Mouse (Mus musculus): ENCODE measurements around the gene F13b. TPM values are rescaled to one million over a fixed set of nuclear protein-coding genes. Genes with fewer than 3 reads are reported as not detected.

F13b gene
- not detected in 2 replicates for polyA plus RNA-seq (2015; fragmentation: Nextera tagmentation; extraction: Ambion mirVana)

- no peak for ATAC-seq
- 93% methylated on average over 3 of the region's 3 CpGs for WGBS
Observed at GRCm38 (mm10) chr1:139501258-139501752, at the start of gene F13b. TSS of gene F13b (plus strand) at chr1:139501702.

DNA sequence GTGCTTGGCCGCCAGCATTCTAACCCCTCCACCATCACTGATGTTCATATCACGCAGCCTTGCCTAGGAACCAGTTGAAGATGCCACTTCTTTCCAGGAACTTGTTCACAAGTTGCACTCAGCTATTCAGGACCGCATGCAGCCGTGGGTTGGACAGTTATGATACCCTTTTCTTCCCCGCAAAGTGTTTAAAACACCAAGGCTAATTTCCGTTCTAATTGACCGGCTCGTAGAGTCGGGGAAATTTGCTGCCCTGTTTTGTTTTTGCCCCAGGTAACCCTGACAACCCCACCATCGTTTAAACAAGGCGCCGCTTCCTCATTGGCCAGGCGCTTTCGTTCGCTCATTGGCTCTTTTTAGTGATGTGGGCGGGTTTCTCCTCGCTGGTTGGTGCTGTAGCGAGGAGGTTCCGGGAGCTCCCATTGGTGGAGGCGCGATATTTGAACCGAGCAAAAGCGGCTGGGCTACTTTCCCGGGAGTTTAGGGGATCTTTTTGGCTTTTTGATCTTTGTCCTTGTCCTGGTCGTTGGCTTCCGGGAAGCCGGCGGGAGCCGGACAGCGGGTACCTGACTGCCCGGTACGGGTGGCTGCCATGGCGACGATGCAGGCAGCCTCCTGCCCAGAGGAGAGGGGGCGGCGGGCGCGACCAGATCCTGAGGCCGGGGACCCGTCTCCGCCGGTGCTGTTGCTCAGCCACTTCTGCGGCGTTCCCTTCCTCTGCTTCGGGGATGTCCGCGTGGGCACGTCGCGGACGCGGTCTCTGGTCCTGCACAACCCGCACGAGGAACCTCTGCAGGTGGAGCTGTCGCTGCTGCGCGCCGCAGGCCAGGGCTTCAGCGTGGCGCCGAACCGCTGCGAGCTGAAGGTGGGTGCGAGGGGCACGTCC lies 46.9 kb upstream of the F13b start, which contains the start of gene Aspm:
Gene Aspm (plus strand): TSS at position 433 of the 886 bp plus-strand sequence.
- WGBS: under 1% methylated on average over 64 of the region's 65 CpGs
- H3K27ac ChIP-seq: no peak within 1 kb of the TSS
- H3K36me3 ChIP-seq: peaks cover 3% of the 10 kb centered on the region; the same call in 1 of the 2 replicates

More at GRCm38 (mm10) chr1:139501258-139501752, at the start of gene F13b:
- no peaks in the 10 kb centered on the region for H3K9me3 ChIP-seq
- no peak within 1 kb of the TSS for H3K4me3 ChIP-seq (replicated peaks)
- H3K9ac ChIP-seq (replicated peaks): no peak within 1 kb of the TSS
- H3K4me1 ChIP-seq (replicated peaks): no peaks in the 10 kb centered on the region
- H3K4me2 ChIP-seq (replicated peaks): no peak within 1 kb of the TSS
- H3K36me3 ChIP-seq: no peaks in the 10 kb centered on the region
- H3K27ac ChIP-seq: no peak within 1 kb of the TSS
- no peaks in the 10 kb centered on the region for H3K27me3 ChIP-seq

DNA sequence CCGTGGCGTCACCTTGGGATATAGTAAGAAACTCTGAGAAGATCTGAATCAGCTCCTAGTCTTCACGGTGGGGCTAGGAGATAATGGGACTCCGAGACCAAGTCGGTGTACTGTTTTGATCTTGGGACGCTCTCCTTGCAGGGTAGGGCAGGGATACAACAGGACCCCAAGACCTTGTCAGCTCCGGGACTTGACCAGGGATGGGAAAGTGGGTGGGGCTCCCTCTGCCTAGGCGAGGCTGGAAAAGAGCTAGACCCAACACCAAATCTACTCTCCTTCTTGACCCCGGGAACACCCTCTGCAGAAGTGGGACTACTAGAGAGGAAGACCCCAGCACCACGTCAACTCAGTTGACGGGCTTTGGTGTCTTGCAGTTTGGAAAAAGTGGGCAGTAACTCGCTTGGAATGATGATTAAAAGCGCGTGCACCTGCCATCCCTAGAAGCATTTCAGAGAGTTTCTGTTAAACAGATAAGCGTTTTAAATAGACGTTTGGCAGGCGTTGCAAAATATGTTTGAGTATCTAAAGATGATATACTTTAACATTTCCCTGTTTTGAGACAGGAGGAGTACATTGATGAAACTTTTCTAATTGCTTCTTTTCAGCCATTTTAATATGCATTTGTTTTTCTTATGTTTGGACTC lies 46.2 kb upstream of the F13b start:
- Histone ChIP-seq H3K4me3 (replicated peaks) (peak overlapping the region; percentile 61), H3K27me3 (no peaks in the 10 kb centered on the region), H3K9me3 (no peaks in the 10 kb centered on the region), H3K36me3 (peaks cover 3% of the 10 kb centered on the region; the same call in 1 of the 2 replicates), H3K4me2 (replicated peaks) (peak overlapping the region; percentile 92), H3K9ac (replicated peaks) (peak overlapping the region; percentile 66), H3K27ac (no peak overlapping the region), H3K4me1 (replicated peaks) (peaks cover 20% of the 10 kb centered on the region)
- peak; percentile 59 for ATAC-seq
- 2% methylated on average over 17 of the region's 17 CpGs for WGBS

More for the DNA sequence above, 46.9 kb upstream of the F13b start, which contains the start of gene Aspm:
- no peaks in the 10 kb centered on the region for H3K9me3 ChIP-seq
- H3K4me1 ChIP-seq (replicated peaks): peaks cover 20% of the 10 kb centered on the region
- H3K9ac ChIP-seq (replicated peaks): peak within 1 kb of the TSS; percentile 66
- ATAC-seq: peak; percentile 99
- H3K27me3 ChIP-seq: no peaks in the 10 kb centered on the region
- H3K4me3 ChIP-seq (replicated peaks): peak within 1 kb of the TSS; percentile 61
- peak within 1 kb of the TSS; percentile 92 for H3K4me2 ChIP-seq (replicated peaks)

GRCm38 (mm10) chr1:139460807-139461206 lies 40.7 kb upstream of the F13b start:
- Histone ChIP-seq H3K4me1 (replicated peaks) (peaks cover 10% of the 10 kb centered on the region), H3K27ac (no peak overlapping the region), H3K4me3 (replicated peaks) (no peak overlapping the region), H3K4me2 (replicated peaks) (no peak overlapping the region), H3K27me3 (no peaks in the 10 kb centered on the region), H3K36me3 (peaks cover 10% of the 10 kb centered on the region), H3K9me3 (no peaks in the 10 kb centered on the region), H3K9ac (replicated peaks) (no peak overlapping the region)
- WGBS: 87% methylated on average over 5 of the region's 5 CpGs
- no peak for ATAC-seq

DNA sequence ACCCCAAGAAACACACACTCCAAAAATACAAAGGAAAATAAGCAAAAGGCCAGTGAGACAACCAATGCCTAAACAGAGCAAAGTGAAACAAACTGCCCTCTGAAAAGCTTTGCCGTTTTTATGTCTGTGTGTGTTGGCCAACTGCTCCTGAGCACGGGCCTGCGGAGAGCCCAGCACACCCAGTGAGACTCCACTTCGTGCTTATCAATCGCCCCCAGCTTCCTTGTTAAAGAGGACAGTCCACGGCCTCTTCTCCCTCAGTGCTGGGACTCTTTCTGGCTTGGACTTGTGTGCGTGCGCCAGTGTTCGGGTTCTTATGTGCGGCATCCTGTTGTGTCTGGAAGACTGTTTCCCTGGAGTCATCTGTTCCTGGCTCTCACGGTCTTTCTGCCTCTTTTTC lies 35.6 kb upstream of the F13b start:
- WGBS: 91% methylated on average over 11 of the region's 11 CpGs
- H3K27ac ChIP-seq: no peak overlapping the region
- no peak for ATAC-seq
- no peak overlapping the region for H3K4me3 ChIP-seq (replicated peaks)
- no peaks in the 10 kb centered on the region for H3K9me3 ChIP-seq
- H3K9ac ChIP-seq (replicated peaks): no peak overlapping the region
- H3K36me3 ChIP-seq: peaks cover 17% of the 10 kb centered on the region
- H3K4me1 ChIP-seq (replicated peaks): no peaks in the 10 kb centered on the region
- H3K27me3 ChIP-seq: no peaks in the 10 kb centered on the region
- no peak overlapping the region for H3K4me2 ChIP-seq (replicated peaks)

DNA sequence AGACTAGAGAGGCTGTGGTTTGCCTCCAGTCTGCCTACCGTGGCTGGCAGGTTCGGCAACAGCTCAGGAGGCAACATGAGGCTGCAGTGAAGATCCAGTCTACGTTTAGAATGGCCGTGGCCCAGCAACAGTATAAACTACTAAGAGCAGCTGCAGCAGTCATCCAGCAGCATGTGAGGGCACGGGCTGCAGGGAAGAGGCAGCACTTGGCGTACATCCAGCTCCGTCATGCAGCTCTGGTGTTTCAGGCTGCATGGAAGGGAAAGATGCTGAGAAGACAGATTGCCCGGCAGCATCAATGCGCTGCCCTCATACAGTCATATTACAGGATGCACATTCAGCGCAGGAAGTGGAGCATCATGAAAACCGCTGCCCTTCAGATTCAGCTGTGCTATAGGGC lies 22.6 kb upstream of the F13b start:
- 95% methylated on average over 11 of the region's 11 CpGs for WGBS
- no peak overlapping the region for H3K27ac ChIP-seq

GRCm38 (mm10) chr1:139480246-139480645 lies 21.3 kb upstream of the F13b start:
- Histone ChIP-seq H3K4me1 (replicated peaks) (no peaks in the 10 kb centered on the region), H3K27me3 (no peaks in the 10 kb centered on the region), H3K4me2 (replicated peaks) (no peak overlapping the region), H3K27ac (no peak overlapping the region), H3K4me3 (replicated peaks) (no peak overlapping the region), H3K36me3 (peaks cover 58% of the 10 kb centered on the region), H3K9ac (replicated peaks) (no peak overlapping the region), H3K9me3 (no peaks in the 10 kb centered on the region)
- WGBS: 93% methylated on average over 8 of the region's 8 CpGs
- ATAC-seq: no peak

More for the DNA sequence above, 22.6 kb upstream of the F13b start:
- Histone ChIP-seq H3K36me3 (peaks cover 59% of the 10 kb centered on the region), H3K9ac (replicated peaks) (no peak overlapping the region), H3K4me1 (replicated peaks) (no peaks in the 10 kb centered on the region), H3K9me3 (no peaks in the 10 kb centered on the region), H3K4me3 (replicated peaks) (no peak overlapping the region), H3K4me2 (replicated peaks) (no peak overlapping the region), H3K27me3 (no peaks in the 10 kb centered on the region)
- no peak for ATAC-seq

DNA sequence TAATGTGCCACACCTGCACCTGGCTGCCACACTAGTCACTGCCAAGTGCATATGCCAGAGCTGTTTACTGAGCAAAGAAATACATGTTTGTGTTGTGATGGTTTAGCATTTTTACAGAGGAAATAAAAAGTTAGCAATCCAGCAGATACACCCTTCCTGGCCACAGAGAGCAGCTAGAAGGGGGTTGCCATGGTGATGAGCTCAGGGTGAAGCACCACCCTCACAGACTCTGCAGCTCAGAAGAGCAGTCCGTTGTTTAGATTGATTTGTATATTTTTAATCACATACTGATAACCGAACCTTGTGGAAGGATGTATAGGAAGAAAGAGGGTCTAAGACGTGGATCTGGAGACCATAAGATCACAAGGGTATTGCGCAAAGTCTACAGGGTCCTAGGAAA lies 20.4 kb upstream of the F13b start:
- no peak overlapping the region for H3K27ac ChIP-seq
- no peak overlapping the region for H3K4me3 ChIP-seq (replicated peaks)
- no peak overlapping the region for H3K9ac ChIP-seq (replicated peaks)
- peaks cover 52% of the 10 kb centered on the region for H3K36me3 ChIP-seq
- H3K4me2 ChIP-seq (replicated peaks): no peak overlapping the region
- H3K4me1 ChIP-seq (replicated peaks): no peaks in the 10 kb centered on the region
- no peaks in the 10 kb centered on the region for H3K27me3 ChIP-seq
- ATAC-seq: no peak
- 82% methylated on average over 4 of the region's 4 CpGs for WGBS
- no peaks in the 10 kb centered on the region for H3K9me3 ChIP-seq

DNA sequence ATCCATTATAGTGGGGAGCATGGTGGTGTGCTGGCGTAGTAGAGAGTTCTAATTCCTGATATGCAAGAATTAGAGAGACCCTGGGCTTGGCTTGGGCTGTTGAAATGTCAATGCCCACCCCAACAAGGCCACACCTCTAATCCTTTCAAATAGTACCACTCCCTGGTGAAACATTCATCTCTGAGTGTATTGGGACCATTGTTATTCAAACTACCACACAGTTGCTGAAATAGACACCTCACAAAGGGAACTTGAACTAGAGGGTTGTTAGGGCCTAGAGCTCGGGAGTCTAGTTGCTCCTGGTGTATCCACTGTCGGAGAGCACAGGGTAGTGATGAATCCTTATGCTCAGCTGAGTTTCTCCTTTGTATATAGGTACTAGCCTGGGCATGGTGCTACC lies 6.9 kb upstream of the F13b start:
- 67% methylated on average over 3 of the region's 3 CpGs for WGBS
- Histone ChIP-seq H3K4me1 (replicated peaks) (no peaks in the 10 kb centered on the region), H3K4me3 (replicated peaks) (no peak overlapping the region), H3K9me3 (no peaks in the 10 kb centered on the region), H3K27ac (no peak overlapping the region), H3K9ac (replicated peaks) (no peak overlapping the region), H3K36me3 (peaks cover 32% of the 10 kb centered on the region), H3K4me2 (replicated peaks) (no peak overlapping the region), H3K27me3 (no peaks in the 10 kb centered on the region)
- no peak for ATAC-seq

DNA sequence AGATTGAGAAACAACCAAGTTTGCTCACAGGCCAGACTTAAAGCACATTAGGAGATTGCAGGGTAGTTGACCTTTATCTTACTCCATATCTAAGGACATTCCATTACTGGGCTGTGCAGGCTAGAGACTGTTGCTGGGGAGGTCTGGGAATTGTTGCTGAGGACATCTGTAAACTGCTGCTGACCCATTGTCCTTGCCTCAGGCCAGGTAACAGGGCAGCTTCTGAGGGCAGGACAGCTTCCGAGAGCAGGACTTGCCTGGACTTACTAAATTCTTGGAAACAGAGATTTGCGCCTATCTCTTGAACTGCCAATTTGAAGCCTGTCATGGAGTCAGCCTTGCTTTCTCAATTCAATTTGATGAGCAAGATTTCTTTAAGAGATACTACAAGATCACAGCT lies 6.1 kb upstream of the F13b start:
- Histone ChIP-seq H3K27me3 (no peaks in the 10 kb centered on the region), H3K4me2 (replicated peaks) (no peak overlapping the region), H3K9me3 (no peaks in the 10 kb centered on the region), H3K27ac (no peak overlapping the region), H3K4me3 (replicated peaks) (no peak overlapping the region), H3K36me3 (peaks cover 26% of the 10 kb centered on the region), H3K9ac (replicated peaks) (no peak overlapping the region), H3K4me1 (replicated peaks) (no peaks in the 10 kb centered on the region)
- ATAC-seq: no peak
- WGBS: 97% methylated on average over 2 of the region's 2 CpGs

GRCm38 (mm10) chr1:139496212-139496611 lies 5.3 kb upstream of the F13b start:
- H3K27me3 ChIP-seq: no peaks in the 10 kb centered on the region
- peaks cover 22% of the 10 kb centered on the region for H3K36me3 ChIP-seq
- no peak overlapping the region for H3K27ac ChIP-seq
- H3K9me3 ChIP-seq: no peaks in the 10 kb centered on the region
- H3K4me2 ChIP-seq (replicated peaks): no peak overlapping the region
- H3K4me3 ChIP-seq (replicated peaks): no peak overlapping the region
- ATAC-seq: no peak
- WGBS: 93% methylated on average over 3 of the region's 3 CpGs
- H3K9ac ChIP-seq (replicated peaks): no peak overlapping the region
- no peaks in the 10 kb centered on the region for H3K4me1 ChIP-seq (replicated peaks)

DNA sequence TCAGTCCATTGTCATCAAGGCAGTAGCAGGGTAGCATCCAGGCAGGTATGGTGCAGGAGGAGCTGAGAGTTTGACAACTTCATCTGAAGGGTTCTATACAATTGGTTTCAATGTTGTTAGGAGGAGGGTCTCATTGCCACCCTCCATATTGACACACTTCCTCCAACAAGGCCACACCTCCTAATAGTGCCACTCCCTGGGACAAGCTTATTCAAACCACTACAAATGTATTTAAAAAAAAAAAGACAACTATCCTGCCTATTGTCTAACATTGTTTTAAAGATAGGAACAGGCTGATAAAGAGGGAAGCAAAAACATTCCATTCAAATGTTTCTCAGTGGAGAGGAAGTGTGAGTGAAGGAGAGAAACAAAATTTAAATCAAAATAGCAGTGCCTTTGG lies 1.8 kb upstream of the F13b start:
- H3K9me3 ChIP-seq: no peaks in the 10 kb centered on the region
- no peaks in the 10 kb centered on the region for H3K4me1 ChIP-seq (replicated peaks)
- 0 out of 2 replicates have a peak, but pooled peaks cover 2% of the 10 kb centered on the region for H3K36me3 ChIP-seq
- H3K27ac ChIP-seq: no peak overlapping the region
- ATAC-seq: no peak
- H3K9ac ChIP-seq (replicated peaks): no peak overlapping the region
- no peak overlapping the region for H3K4me2 ChIP-seq (replicated peaks)
- no peaks in the 10 kb centered on the region for H3K27me3 ChIP-seq
- H3K4me3 ChIP-seq (replicated peaks): no peak overlapping the region

Measured in midbrain, embryonic 13.5 days (tissue).